Mouse (Mus musculus): Measurements from ENCODE around the gene Rap1gap2. TPM values are rescaled to one million over a fixed set of nuclear protein-coding genes. Genes with fewer than 3 reads are reported as not detected.
A peak's percentile ranks its signal among the peaks of the same experiment; 100 is the strongest.
"Not testable (repeated sequence)": the region's sequence is repeated elsewhere in the genome, so short reads cannot be mapped to it uniquely, and the experiment has no call there.

The Rap1gap2 gene
- total RNA-seq, 2 experiments from 2014 or later = 175 to 205 TPM

DNA sequence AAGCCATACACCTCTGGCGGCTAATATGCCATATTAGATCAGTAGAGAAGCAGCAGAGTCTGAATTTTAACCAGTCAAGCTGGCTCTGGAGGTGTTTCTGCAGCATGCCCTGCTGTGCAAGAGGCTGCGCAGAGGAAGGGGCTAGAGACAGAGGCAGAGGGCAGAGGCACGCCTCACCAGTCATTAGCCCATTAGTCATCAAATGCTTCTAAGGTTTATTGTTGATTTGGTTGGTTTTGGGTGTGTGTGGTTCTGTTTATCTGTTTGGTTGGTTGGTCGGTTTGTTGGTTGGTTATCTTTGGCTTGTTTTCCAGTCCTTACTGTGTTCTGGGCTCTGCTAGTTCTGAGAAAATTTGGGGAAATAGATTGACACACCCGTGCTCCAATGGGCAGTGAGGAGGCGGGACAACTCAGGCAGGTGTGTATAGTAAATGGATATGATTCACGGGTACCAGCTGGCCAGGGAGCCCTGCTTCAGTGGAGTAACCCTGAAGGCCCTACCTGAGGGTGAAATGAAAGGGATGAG is 26.8 kb downstream of the Rap1gap2 start:
- intact Hi-C loops (cut with DNase I) = no loop called here
- no peak for DNase-seq (ENCODE audit: low spot score in 2 of 2)

DNA sequence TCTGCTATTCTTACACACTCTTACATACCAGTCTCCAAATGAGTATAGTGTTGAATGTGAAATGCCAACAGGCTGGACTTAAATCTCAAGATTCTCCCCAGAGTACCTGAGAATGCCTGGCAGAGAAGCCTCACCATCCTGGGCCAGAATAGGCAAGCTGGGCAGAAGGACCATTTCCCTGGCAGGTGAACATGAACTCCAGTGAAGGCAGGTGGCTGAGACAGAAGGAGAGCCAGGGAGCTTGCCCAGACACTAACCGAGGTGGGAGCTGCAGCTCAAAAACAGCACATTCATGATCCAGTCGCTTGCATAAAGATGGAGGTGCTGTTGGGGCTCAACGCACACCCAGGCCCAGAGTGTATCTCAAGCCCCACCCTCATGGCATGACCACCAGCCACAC is 28.3 kb downstream of the Rap1gap2 start:
- intact Hi-C loops (cut with DNase I) = no loop called here
- DNase-seq (ENCODE audit: low spot score in 2 of 2) = no peak

DNA sequence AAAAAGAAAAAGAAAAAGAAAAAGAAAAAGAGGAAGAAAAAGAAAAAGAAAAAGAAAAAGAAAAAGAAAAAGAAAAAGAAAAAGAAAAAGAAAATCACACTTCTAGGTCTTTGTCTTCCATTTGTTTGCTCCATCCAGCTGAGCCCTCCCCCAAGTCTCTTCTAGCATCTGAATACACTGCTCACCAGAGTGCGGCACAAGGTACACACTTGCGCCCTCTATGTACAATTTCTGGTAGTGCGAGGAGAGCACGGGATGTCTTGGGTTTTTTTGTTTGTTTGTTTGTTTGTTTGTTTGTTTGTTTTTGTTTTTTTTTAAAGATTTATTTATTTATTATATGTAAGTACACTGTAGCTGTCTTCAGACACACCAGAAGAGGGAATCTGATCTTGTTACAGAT is 29.4 kb downstream of the Rap1gap2 start:
- intact Hi-C loops (cut with DNase I) = not testable (repeated sequence)

DNA sequence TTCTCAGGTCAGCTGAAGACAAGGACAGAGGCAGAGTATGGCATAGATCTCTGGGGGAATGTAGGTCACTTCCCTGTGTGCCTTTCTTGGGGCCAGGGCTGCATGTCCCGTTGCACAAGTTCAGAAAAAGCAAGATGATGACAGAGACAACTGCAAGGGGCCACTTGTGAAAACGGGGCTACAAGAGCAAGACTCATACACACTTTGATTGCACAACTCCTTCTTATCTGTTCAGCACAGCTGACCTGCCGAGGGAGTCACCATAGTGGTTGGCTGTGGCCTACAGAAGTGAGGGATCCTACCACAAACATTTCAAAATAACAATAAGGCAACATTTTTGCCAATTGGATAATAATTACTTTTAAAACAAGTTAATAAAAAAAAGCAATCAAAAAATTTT is 33.6 kb downstream of the Rap1gap2 start:
- no peak for DNase-seq (ENCODE audit: low spot score in 2 of 2)
- intact Hi-C loops (cut with DNase I) = no loop called here

More for the DNA sequence above, 29.4 kb downstream of the Rap1gap2 start:
- not testable (repeated sequence) for DNase-seq (ENCODE audit: low spot score in 2 of 2)

DNA sequence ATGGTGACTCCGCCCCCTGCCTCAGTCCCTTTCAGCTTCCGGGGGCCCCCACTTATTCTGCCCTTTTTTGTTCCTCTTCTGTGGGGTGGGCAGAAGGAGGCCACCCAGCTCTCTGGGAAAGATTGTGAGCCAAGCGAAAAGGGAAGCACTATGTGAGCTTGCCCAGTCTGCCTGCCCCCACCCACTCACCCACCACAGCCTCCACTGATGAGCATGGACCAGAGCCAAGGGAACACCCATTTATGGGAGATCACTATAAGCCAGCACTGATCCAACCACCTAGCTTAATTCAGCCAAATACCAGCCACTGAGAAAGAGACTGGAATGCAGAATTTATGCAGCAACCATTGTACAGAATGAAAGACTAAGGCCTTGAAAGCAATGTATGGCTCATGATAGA is 34.8 kb downstream of the Rap1gap2 start:
- intact Hi-C loops (cut with DNase I) = no loop called here
- DNase-seq (ENCODE audit: low spot score in 2 of 2) = peak in 1 of 2 experiments; percentile 77

DNA sequence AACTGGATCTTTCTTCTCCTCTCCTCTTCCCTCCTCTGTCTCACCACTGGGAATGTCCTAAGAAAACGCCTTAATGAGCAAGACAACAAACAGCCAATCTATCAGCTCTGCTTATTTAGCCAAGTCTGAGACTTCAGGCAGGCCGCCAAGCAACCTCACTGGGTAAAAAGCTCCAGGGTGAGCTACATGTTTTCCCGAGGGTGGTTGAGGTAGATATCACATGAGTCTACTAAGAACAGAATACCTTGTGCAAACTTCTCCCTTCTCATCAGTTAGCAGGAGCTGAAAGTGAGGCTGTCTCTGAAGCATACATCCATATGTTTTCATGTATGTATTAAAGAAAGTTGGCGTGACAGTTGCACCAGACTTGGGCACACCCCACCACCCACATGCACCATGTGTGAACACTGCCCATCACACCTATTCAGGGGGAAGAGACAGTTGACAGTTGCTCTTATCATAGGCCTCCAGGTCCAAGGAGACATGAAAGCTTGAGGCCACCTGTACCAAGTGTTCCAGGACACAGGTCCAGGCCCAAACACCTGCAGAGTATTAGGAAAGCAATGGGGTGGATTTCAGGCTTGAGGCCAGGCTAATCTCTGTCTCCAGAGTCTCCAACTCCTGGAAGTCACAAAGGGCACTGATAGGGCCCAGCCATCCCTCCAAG is 35.8 kb downstream of the Rap1gap2 start:
- intact Hi-C loops (cut with DNase I) = no loop called here
- DNase-seq (ENCODE audit: low spot score in 2 of 2) = no peak

DNA sequence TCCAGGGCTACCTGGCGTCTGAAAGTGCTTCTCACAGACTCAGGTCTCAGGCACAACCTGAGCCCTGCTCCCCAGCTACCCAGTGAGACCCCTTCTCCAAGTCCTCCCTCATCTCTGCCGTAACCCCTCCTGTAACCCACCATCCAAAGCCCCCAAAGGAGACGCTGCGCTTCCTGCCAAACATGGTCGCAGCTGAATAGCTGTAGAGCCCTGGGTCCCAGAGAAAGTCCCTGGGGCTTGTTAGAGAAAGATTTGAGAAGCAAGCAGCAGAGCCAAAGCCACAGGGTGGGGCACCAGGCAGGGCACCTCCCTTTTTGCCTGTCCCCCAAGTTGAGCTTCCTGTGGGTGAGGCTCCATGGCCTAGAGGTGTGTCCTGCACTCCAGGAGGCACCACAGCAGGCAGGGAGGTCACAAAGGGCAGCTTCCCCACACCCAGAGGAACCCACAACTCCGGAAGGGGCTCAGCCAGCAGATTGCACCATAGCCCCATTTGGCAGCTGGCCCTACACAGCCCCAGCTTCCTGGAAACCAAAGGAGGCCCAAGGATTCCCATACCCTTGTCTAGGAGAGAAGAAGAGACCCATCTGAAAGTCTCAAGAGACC is 38.2 kb downstream of the Rap1gap2 start:
- intact Hi-C loops (cut with DNase I) = no loop called here
- no peak for DNase-seq (ENCODE audit: low spot score in 2 of 2)

DNA sequence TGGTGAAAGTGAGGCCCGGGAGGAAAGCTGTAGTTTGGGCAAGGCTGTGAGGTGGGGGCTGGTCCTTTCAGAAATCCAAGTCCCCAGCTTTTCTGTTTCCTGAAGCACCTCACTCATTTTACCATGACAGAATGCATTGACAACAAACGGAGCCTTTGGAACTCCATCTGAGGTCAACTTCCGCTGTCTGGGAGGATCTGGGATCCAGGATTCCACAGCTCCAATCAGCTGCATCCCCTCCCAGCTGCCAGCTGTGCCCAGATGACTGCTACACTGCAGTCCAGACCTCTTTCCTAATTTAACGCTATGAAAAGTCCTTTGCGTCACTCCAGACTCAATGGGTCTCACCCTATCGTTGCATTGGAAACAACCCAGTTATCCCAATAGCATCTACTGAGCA is 41.0 kb downstream of the Rap1gap2 start:
- no peak for DNase-seq (ENCODE audit: low spot score in 2 of 2)
- intact Hi-C loops (cut with DNase I) = no loop called here

DNA sequence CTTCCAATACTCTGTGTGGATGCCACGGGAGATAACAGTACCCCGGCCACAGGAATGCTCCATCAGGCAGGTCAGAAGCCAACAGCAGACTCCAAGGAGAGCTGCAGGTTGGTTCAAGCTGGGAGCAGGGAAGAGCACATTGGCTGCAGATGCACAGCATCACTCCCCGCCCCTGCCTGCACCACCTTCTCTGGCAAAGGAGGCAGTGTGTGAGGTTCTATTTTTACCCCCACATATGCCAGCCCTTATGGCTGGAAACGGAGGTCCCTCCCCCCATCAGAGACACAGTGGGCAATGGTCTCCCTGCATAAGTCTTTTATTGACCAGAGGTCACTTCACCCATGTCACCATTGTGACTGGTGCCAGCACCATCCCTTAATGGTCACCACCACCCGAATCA is 42.3 kb downstream of the Rap1gap2 start:
- intact Hi-C loops (cut with DNase I) = no loop called here

DNA sequence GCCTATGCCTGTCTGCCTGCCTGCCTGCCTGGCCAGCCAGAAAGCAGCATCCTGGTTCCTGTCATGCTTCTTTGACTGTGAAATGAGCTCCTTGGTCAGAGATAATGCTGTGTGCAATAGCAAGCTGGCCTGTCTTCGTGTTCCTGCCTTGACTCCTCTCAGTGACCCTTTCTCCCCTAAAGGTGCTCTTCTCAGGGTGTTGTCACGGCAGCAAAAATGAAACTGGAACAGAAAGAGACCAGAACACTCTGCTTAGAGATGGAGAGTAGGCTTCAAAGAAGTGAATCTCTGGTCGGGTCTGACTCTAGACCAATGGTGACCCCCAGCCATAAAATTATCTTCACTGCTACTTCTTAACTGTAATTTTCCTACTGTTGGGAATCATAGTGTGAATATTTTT is 42.7 kb downstream of the Rap1gap2 start:
- intact Hi-C loops (cut with DNase I) = no loop called here
- DNase-seq (ENCODE audit: low spot score in 2 of 2) = no peak

More for the DNA sequence above, 42.3 kb downstream of the Rap1gap2 start:
- DNase-seq (ENCODE audit: low spot score in 2 of 2) = peak; percentile 59 to 89

DNA sequence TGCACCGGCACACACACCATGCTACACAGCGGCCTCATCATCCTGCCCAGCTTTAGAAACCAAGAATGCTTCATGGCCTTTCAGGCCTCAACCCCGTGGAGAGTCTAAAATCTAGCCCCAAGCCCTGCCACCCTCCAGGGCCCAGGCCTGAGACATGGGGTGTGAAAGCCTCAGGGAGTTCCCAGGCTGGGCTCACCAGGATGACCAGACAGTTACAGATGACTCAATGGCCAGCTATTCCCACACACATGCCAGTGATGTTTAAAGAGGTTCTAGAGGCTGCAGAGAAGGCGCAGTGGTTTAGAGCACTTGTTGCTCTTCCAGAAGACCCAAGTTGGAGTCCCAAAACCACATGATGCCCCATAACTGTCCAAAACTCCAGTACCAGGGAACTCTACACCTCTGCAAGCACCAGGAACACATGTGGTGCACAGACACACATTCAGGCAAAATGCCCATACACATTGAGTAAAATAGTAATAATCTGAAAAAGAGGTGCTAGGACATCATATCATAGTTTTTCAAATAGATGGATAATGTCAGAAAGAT is 44.3 kb downstream of the Rap1gap2 start:
- intact Hi-C loops (cut with DNase I) = no loop called here
- no peak for DNase-seq (ENCODE audit: low spot score in 2 of 2)

DNA sequence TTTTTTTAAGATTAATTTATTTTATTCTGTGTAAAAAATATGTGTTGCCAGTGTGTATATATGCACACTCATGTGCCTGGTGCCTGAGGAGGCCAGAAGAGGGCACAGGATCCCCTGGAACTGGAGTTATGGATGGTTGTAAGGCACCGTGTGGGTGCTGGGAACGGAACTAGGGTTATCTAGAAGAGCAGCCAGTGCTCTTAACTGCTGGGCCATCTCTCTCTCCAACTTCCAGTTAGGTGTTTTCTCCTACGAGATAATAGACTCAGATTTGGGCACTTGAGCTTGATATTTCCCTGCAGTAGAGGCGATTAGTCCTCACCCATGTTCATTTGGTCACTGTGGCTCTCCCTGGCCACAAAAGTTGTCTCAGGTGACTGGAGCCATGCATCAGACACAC is 49.3 kb downstream of the Rap1gap2 start:
- no peak for DNase-seq (ENCODE audit: low spot score in 2 of 2)
- intact Hi-C loops (cut with DNase I) = no loop called here

DNA sequence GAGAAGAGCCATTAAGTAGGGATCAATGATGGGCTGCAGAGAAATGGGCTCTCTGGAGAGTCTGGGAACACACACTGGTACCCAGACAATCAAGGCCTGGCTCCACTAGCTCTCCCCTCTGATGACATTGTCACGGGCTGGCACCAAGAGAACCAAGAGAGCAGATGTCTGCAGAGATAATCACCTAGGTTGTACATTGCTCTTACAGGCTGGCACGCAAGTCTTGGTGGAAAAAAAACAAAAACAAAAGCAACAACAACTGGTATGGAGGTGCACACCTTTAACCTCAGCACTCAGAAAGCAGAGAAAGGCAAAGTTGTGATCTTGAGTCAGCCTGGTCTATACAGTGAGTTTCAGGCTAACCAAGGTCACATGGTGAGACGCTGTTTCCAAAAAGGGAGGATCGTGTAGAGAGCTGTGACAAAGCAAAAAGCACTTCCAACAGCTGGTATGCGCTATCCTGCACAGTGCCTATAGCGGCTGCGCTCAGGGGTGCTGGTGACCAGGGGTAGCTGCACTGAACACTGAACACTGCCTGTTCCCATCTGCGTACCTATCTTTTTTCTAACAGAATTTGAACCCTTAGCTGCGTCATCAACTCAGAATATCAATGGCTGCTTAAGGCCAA is 50.0 kb downstream of the Rap1gap2 start:
- intact Hi-C loops (cut with DNase I) = no loop called here
- no peak for DNase-seq (ENCODE audit: low spot score in 2 of 2)

DNA sequence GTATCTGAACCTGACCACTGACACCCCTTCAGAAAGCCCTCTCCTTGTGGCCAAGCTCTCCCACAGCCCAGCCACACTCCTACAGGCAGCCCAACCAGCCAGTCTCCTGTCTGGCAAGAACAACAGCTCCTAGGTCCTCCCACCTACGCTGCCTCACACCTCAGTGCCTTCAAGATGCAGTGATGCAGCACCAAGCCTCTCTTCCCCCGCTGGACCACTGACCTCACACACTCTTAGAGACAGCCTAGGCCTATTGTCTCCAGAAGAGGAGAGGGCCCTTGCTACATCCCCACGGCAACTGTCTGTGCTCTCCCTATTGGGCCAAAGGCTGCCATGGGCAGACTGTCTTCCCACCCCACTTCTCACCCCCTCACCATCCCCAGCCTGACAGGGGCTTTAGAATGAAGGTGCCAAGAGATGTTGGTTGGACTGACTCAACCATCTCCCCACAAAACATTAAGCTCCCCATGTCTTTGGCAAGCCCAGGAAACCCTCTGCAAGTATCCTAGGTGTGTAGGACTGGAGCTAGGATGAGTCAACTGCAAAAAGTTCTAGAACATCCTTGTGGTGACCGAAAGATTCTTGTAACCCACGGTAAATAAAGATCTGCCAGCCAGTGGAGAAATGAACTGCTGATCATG is 50.8 kb downstream of the Rap1gap2 start:
- intact Hi-C loops (cut with DNase I) = no loop called here
- DNase-seq (ENCODE audit: low spot score in 2 of 2) = peak in 1 of 2 experiments; percentile 71

DNA sequence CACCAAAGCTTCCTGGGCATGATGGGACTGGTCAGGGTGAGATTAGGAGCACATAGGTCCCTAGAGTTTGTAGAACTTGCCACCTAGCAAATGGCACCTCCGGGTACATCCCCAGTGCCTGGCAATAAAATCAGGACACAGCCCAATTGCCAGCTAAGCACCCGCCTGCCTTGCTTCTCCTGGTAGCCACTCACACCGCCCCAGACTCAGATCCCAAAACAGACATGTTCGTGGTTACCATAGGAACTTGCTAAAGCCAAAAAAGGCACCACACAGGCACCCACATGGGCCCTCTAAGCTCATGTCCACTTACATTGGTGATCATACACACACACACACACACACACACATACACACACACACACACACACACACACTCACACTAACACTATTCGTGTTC is 51.8 kb downstream of the Rap1gap2 start:
- intact Hi-C loops (cut with DNase I) = no loop called here
- peak in 1 of 2 experiments; percentile 82 for DNase-seq (ENCODE audit: low spot score in 2 of 2)

DNA sequence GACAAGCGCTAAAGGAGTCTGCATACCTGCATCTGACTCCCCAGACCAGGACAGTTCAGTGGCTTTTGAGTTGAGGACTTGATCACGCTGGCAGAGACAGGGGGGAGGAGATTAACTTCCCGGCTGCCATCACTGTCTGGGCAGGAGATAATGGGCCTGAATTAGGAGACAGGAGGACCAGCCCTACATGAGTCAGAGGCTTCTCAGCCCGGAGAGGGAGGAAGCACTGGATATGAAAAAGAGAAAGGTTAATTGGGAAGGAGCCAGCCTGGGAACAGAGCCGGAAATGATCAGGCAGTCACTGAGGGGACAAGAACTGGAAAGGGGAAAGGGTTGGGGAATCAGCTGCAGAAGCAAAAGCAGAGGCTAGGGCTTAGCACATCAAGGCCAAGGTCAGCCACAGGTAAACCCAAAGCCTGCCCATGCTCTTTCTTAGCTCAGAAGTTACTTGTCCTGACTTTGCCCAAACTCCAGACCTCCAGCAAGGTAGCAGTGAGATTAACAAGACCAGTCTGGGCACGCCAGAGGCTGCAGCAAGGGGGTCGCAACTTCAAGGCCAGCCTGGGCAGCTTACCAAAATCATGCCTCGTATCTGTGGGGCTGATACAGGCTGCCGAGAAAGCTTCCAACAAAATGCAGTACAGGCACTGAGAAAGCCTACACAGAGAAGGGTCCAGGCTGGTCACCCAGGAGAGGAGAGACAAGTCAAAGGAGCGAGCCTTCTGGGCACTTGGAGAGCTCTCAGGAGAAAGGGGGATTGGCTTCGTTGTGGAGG is 53.1 kb downstream of the Rap1gap2 start:
- no peak for DNase-seq (ENCODE audit: low spot score in 2 of 2)
- intact Hi-C loops (cut with DNase I) = no loop called here

DNA sequence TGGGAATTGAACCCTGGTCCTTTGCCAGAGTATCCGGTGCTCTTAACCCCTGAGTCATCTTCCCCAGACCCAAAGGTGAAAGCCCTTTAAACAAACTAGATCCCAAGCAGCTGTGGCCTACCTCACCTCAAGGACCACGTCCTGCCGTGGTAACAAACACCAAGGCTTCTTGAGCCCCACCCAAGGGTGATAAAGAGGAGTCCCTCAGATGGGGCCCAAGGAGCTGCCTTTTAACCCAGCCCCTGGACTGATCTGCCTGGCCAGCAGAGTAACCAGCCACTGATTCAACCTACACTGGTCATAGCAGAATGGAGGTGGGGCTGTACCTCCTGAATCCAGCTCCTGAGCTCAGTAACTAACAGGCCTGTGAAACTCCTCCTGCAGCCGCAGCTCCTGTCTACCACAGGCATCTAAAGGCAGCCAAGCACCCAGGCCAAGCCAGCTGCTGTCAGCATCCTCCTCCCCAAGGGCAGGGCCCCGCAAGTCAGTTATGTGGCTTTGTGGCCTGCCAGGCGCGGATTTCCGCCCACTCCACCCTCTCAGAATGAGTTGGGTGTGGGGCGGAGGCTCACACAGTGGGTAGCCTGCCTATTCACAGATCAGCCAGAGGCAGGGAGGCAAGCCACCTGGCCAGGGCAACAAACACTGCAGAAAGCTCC is 54.9 kb downstream of the Rap1gap2 start:
- DNase-seq (ENCODE audit: low spot score in 2 of 2) = no peak
- intact Hi-C loops (cut with DNase I) = no loop called here

DNA sequence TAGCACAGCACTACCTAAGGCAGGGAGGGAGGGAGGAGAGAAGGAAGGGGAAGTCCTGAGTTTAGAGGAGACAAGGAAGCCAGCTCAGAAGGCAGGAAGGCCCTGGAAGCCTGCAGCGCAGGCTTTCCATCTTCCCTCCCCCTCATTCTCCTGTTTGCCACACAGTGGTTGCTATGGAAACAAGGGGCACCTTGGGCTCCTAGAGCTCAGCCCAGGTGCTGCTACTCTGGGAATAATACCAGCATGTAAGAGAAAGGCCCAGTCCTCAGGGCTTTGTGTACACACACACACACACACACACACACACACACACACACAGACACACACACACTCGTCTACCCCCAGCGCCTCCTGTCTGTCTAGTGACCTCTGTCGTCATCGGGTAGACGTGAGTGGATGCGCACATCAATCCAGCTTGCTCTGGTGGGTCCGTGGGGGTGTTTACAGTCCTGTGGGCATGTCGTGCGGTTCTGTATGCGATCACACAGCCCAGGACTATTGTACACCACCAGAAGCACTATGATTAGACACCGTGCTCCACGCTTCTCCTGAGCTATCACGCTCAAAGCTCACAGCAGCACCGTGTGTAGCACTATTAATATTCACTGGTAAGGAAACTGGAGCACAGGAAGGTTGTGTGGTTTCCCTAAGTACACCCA is 55.9 kb downstream of the Rap1gap2 start:
- peak in 1 of 2 experiments; percentile 75 for DNase-seq (ENCODE audit: low spot score in 2 of 2)
- intact Hi-C loops (cut with DNase I) = no loop called here
